Comparison of ENCODE assay signal across 13 mouse cellular contexts in genomic region chr15:90072078-90072477, GRCm38 (mm10).
DNase-seq lines count a peak whose midpoint lies in the region; ATAC-seq lines count a peak whose summit lies in the region.
"Had no signal": no experiment of that assay in that cellular context is flagged by ENCODE, and none has a peak within 500 bp of the region (broad histone marks: within the 10 kb centered on the region; RNA-seq: fewer than 3 reads in every experiment).

No protein-coding gene starts in this region.

- 53% methylated on average over 6 of the region's 6 CpGs for WGBS in hindbrain, embryonic 16.5 days
- WGBS in hindbrain, embryonic 11.5 days: 76% methylated on average over 6 of the region's 6 CpGs

- peak; percentile 63; the same call in 1 of the 2 replicates for ATAC-seq in hindbrain, embryonic 16.5 days
- no peak for ATAC-seq in hindbrain, embryonic 11.5 days (ENCODE audit: low FRiP score)

- no peaks in the 10 kb centered on the region; the same call in 1 of the 2 replicates for H3K9me3 ChIP-seq in hindbrain, embryonic 16.5 days (ENCODE audit: control insufficient read depth, low read length)
- no peaks in the 10 kb centered on the region for H3K9me3 ChIP-seq in hindbrain, embryonic 11.5 days (ENCODE audit: control insufficient read depth, low read length)
- H3K9me3 ChIP-seq: embryonic facial prominence, embryonic 12.5 days; heart, embryonic 13.5 days; liver, embryonic 13.5 days had no signal

- no peak overlapping the region for H3K9ac ChIP-seq in hindbrain, embryonic 16.5 days (ENCODE audit: low read depth, low read length)
- no peak overlapping the region for H3K9ac ChIP-seq in hindbrain, embryonic 11.5 days (ENCODE audit: low read depth, low read length)
- H3K9ac ChIP-seq: embryonic facial prominence, embryonic 12.5 days; heart, embryonic 13.5 days; liver, embryonic 13.5 days had no signal

- no peak overlapping the region for H3K4me3 ChIP-seq in hindbrain, embryonic 16.5 days (ENCODE audit: low read length)
- no peak overlapping the region for H3K4me3 ChIP-seq in hindbrain, embryonic 11.5 days (ENCODE audit: low read depth, low read length)
- H3K4me3 ChIP-seq: embryonic facial prominence, embryonic 12.5 days; heart, embryonic 13.5 days; liver, embryonic 13.5 days had no signal

- H3K27me3 ChIP-seq in hindbrain, embryonic 16.5 days (replicated peaks; ENCODE audit: control insufficient read depth, insufficient read depth, low read length): no peaks in the 10 kb centered on the region
- H3K27me3 ChIP-seq in hindbrain, embryonic 11.5 days (ENCODE audit: control insufficient read depth, insufficient read depth, low read length): no peaks in the 10 kb centered on the region
- H3K27me3 ChIP-seq: embryonic facial prominence, embryonic 12.5 days; heart, embryonic 13.5 days; liver, embryonic 13.5 days had no signal

- H3K36me3 ChIP-seq in hindbrain, embryonic 16.5 days (ENCODE audit: control insufficient read depth, insufficient read depth, low read length): no peaks in the 10 kb centered on the region
- H3K36me3 ChIP-seq in hindbrain, embryonic 11.5 days (ENCODE audit: control insufficient read depth, insufficient read depth, low read length): no peaks in the 10 kb centered on the region
- H3K36me3 ChIP-seq: embryonic facial prominence, embryonic 12.5 days; heart, embryonic 13.5 days; liver, embryonic 13.5 days had no signal

- peak overlapping the region; percentile 59; the same call in 1 of the 2 replicates for H3K27ac ChIP-seq in hindbrain, embryonic 16.5 days (ENCODE audit: low read depth, low read length)
- H3K27ac ChIP-seq in hindbrain, embryonic 11.5 days (ENCODE audit: low read depth, low read length): no peak overlapping the region
- H3K27ac ChIP-seq: embryonic facial prominence, embryonic 12.5 days; heart, embryonic 13.5 days; liver, embryonic 13.5 days had no signal

- peak; percentile 2 to 3 for DNase-seq in cerebellum, postnatal 25 days
- DNase-seq in cerebellum, adult 8-10 months: no peak
- no peak for DNase-seq in hindbrain, embryonic 11.5 days (ENCODE audit: low spot score)
- peak; percentile 12 for DNase-seq in right cerebral cortex, adult 18-20 months
- no peak for DNase-seq in right cerebral cortex, postnatal 14 days
- peak; percentile 4 for DNase-seq in right cerebral cortex, postnatal 4 days
- DNase-seq in spleen, postnatal 10 days (ENCODE audit: low spot score in 2 of 2): no peak
- DNase-seq: kidney, adult 8-10 months; liver, embryonic 13.5 days; thymus, postnatal 4 days had no signal

- peaks cover 3% of the 10 kb centered on the region; the same call in 1 of the 2 replicates for H3K4me1 ChIP-seq in hindbrain, embryonic 16.5 days (ENCODE audit: control insufficient read depth, insufficient read depth, low read depth, low read length)
- H3K4me1 ChIP-seq in hindbrain, embryonic 11.5 days (replicated peaks; ENCODE audit: control insufficient read depth, insufficient read depth, low read length): no peaks in the 10 kb centered on the region
- H3K4me1 ChIP-seq: embryonic facial prominence, embryonic 12.5 days; heart, embryonic 13.5 days; liver, embryonic 13.5 days had no signal

- H3K4me2 ChIP-seq in hindbrain, embryonic 16.5 days (ENCODE audit: low read length): no peak overlapping the region
- H3K4me2 ChIP-seq in hindbrain, embryonic 11.5 days (replicated peaks; ENCODE audit: low read depth, low read length): no peak overlapping the region
- H3K4me2 ChIP-seq: embryonic facial prominence, embryonic 12.5 days; heart, embryonic 13.5 days; liver, embryonic 13.5 days had no signal

Comparison
In these comparisons a context has a peak if more than half of its experiments do, and no peak if none do; other contexts are left out.
1. DNase-seq: peak in cerebellum, postnatal 25 days (2 of 2), right cerebral cortex, adult 18-20 months (single experiment) and right cerebral cortex, postnatal 4 days (single experiment); none in cerebellum, adult 8-10 months (single experiment), hindbrain, embryonic 11.5 days (single experiment), right cerebral cortex, postnatal 14 days (single experiment) and spleen, postnatal 10 days (0 of 2).